Mouse (Mus musculus): ENCODE data around the gene Zfp646. TPM values are rescaled to one million over a fixed set of nuclear protein-coding genes. Genes with fewer than 3 reads are reported as not detected.

Zfp646 gene
- polyA plus RNA-seq, 1 experiment from 2014 or later: 17.5 TPM

GRCm38 (mm10) chr7:127922451-127923275, 46.6 kb downstream of the Zfp646 start:
- H3K36me3 ChIP-seq: peaks cover 91% of the 10 kb centered on the region
- no peak for ATAC-seq (ENCODE audit: insufficient number of reproducible peaks, insufficient read depth, low FRiP score, low TSS enrichment, low read depth)
- H3K4me2 ChIP-seq: no peak overlapping the region
- H3K27me3 ChIP-seq: peaks cover 5% of the 10 kb centered on the region
- no peak overlapping the region for H3K9ac ChIP-seq (replicated peaks)
- H3K9me3 ChIP-seq: no peaks in the 10 kb centered on the region
- no peak overlapping the region for H3K27ac ChIP-seq
- 77% methylated on average over 6 of the region's 6 CpGs for WGBS
- no peak overlapping the region for H3K4me3 ChIP-seq (replicated peaks)
- no peaks in the 10 kb centered on the region for H3K4me1 ChIP-seq (replicated peaks)

DNA sequence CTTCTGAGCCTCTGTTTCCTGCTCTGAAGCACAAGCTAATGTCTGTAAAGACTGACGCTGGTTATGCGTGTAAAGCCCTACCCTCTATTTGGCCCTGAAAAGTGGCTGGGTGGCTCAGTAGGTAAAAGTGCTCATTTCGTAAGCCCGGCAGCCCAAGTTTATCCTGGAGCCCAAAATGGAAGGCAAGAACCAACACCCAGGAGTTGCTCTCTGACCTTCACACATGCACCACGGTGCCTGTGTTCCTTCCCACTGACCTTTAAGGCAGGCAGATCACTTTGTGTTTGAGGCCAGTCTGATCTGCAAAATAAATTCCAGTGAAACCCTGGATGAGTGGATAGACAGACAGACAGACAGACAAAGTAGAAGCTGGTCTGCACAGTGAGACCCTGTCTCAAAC, 47.7 kb downstream of the Zfp646 start:
- Histone ChIP-seq H3K4me2 (no peak overlapping the region), H3K4me3 (replicated peaks) (no peak overlapping the region), H3K27ac (no peak overlapping the region), H3K36me3 (peaks cover 85% of the 10 kb centered on the region), H3K4me1 (replicated peaks) (no peaks in the 10 kb centered on the region), H3K27me3 (peaks cover 15% of the 10 kb centered on the region), H3K9ac (replicated peaks) (no peak overlapping the region), H3K9me3 (no peaks in the 10 kb centered on the region)
- ATAC-seq (ENCODE audit: insufficient number of reproducible peaks, insufficient read depth, low FRiP score, low TSS enrichment, low read depth): no peak
- 91% methylated on average over 5 of the region's 5 CpGs for WGBS

- no peaks in the 10 kb centered on the region for H3K9me3 ChIP-seq
- H3K27ac ChIP-seq: no peak overlapping the region
- H3K36me3 ChIP-seq: peaks cover 73% of the 10 kb centered on the region
- no peak for ATAC-seq (ENCODE audit: insufficient number of reproducible peaks, insufficient read depth, low FRiP score, low TSS enrichment, low read depth)
- no peak overlapping the region for H3K4me3 ChIP-seq (replicated peaks)
- 82% methylated on average over 5 of the region's 5 CpGs for WGBS
- no peak overlapping the region for H3K4me2 ChIP-seq
- no peak overlapping the region for H3K9ac ChIP-seq (replicated peaks)
- peaks cover 31% of the 10 kb centered on the region for H3K27me3 ChIP-seq
- peaks cover 13% of the 10 kb centered on the region; the same call in 1 of the 2 replicates for H3K4me1 ChIP-seq (replicated peaks)
These were observed 49.2 kb downstream of the Zfp646 start for GRCm38 (mm10) chr7:127925252-127925651.

DNA sequence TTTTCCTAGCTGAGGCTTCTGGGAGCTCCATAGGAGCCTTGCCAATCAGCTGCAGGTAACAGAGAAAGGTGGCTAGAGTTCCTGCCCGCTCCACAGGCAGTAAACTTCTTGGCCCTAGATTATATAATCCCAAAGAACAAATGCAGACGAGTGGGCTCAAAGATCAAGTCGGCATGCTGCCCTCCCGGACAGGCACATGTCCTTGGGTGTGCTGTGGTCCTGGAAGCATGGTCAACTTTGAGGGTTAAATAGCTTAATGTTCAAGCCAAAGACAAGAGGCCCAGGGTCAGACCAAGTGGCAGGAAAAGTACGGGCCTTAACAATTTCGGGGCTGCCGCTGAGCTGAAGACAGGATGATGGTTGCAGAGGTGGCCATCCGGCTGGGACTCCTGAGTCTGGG, 50.0 kb downstream of the Zfp646 start:
- H3K36me3 ChIP-seq: peaks cover 65% of the 10 kb centered on the region

DNA sequence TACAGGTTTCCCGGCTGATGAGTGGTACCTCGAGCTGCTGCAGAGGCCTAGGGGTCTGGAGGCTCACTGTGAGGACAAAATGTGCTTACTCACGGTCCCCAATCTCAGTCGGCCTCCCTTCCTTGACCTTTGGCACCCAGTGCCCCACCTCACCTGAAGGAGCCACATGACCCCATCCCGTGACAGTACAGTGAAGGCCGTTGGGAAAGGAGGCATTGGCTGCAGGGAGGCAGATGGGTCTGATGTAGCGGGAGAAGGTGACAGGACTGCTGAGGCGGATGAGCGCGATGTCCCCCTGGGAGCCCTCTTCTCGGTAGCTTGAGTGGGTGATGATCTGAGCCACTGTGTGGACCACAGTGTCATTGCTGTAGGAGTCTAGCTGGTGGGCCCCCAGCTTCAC, 50.8 kb downstream of the Zfp646 start:
- Histone ChIP-seq H3K36me3 (peaks cover 57% of the 10 kb centered on the region), H3K4me3 (replicated peaks) (no peak overlapping the region), H3K9ac (replicated peaks) (no peak overlapping the region), H3K4me1 (replicated peaks) (peaks cover 20% of the 10 kb centered on the region), H3K27me3 (peaks cover 36% of the 10 kb centered on the region), H3K27ac (no peak overlapping the region), H3K9me3 (no peaks in the 10 kb centered on the region), H3K4me2 (no peak overlapping the region)
- 89% methylated on average over 11 of the region's 11 CpGs for WGBS
- ATAC-seq (ENCODE audit: insufficient number of reproducible peaks, insufficient read depth, low FRiP score, low TSS enrichment, low read depth): no peak

More for the DNA sequence above, 50.0 kb downstream of the Zfp646 start:
- no peak for ATAC-seq (ENCODE audit: insufficient number of reproducible peaks, insufficient read depth, low FRiP score, low TSS enrichment, low read depth)
- Histone ChIP-seq H3K27me3 (peaks cover 36% of the 10 kb centered on the region), H3K4me1 (replicated peaks) (peaks cover 13% of the 10 kb centered on the region; the same call in 1 of the 2 replicates), H3K9ac (replicated peaks) (0 out of 2 replicates have a peak overlapping the region, but pooled peaks have one; percentile 23), H3K4me3 (replicated peaks) (no peak overlapping the region), H3K4me2 (no peak overlapping the region), H3K27ac (no peak overlapping the region), H3K9me3 (no peaks in the 10 kb centered on the region)
- WGBS: 93% methylated on average over 8 of the region's 8 CpGs

GRCm38 (mm10) chr7:127927726-127928125, 51.7 kb downstream of the Zfp646 start:
- WGBS: 85% methylated on average over 11 of the region's 11 CpGs
- H3K36me3 ChIP-seq: peaks cover 49% of the 10 kb centered on the region
- no peak overlapping the region for H3K4me3 ChIP-seq (replicated peaks)
- no peak for ATAC-seq (ENCODE audit: insufficient number of reproducible peaks, insufficient read depth, low FRiP score, low TSS enrichment, low read depth)
- no peak overlapping the region for H3K27ac ChIP-seq
- peaks cover 21% of the 10 kb centered on the region for H3K4me1 ChIP-seq (replicated peaks)
- H3K4me2 ChIP-seq: no peak overlapping the region
- H3K9me3 ChIP-seq: no peaks in the 10 kb centered on the region
- H3K9ac ChIP-seq (replicated peaks): no peak overlapping the region
- H3K27me3 ChIP-seq: peaks cover 36% of the 10 kb centered on the region

DNA sequence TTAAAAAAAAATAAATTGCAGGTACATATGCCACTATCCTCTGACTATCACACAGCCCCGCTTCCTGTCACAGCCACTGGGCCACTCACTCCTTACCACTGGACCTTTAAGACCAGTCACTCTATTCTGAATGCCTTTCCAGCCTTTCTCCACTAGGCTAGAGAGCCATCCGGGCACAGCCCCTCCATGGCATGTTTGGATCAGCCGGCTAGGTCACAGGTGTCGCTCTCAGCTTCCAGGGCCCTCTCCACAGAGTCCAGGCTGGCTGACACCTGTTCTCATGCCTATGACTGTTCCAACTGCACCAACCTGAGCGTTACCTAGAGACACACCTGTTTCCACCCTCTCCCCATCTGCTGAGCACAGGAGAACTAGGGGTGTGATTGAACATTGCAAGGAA, 52.6 kb downstream of the Zfp646 start:
- H3K4me1 ChIP-seq (replicated peaks): peaks cover 21% of the 10 kb centered on the region
- H3K4me3 ChIP-seq (replicated peaks): peak overlapping the region; percentile 37; the same call in 1 of the 2 replicates
- ATAC-seq (ENCODE audit: insufficient number of reproducible peaks, insufficient read depth, low FRiP score, low TSS enrichment, low read depth): no peak
- H3K9me3 ChIP-seq: no peaks in the 10 kb centered on the region
- H3K27ac ChIP-seq: no peak overlapping the region
- 45% methylated on average over 5 of the region's 5 CpGs for WGBS
- no peak overlapping the region for H3K9ac ChIP-seq (replicated peaks)
- peaks cover 41% of the 10 kb centered on the region for H3K36me3 ChIP-seq
- peak overlapping the region; percentile 58 for H3K4me2 ChIP-seq
- H3K27me3 ChIP-seq: peaks cover 36% of the 10 kb centered on the region

GRCm38 (mm10) chr7:127929923-127930322, 53.9 kb downstream of the Zfp646 start, which contains the start of gene Prss8:
TSS of gene Prss8 (minus strand) at chr7:127930104.
- H3K27ac ChIP-seq: no peak within 1 kb of the TSS

GRCm38 (mm10) chr7:127930636-127931035, 54.6 kb downstream of the Zfp646 start:
- Histone ChIP-seq H3K27me3 (peaks cover 36% of the 10 kb centered on the region), H3K9me3 (no peaks in the 10 kb centered on the region), H3K4me3 (replicated peaks) (no peak overlapping the region), H3K4me1 (replicated peaks) (peaks cover 28% of the 10 kb centered on the region), H3K4me2 (no peak overlapping the region), H3K27ac (no peak overlapping the region), H3K9ac (replicated peaks) (no peak overlapping the region), H3K36me3 (peaks cover 20% of the 10 kb centered on the region)
- ATAC-seq (ENCODE audit: insufficient number of reproducible peaks, insufficient read depth, low FRiP score, low TSS enrichment, low read depth): no peak
- WGBS: 77% methylated on average over 5 of the region's 5 CpGs

More at GRCm38 (mm10) chr7:127929923-127930322, 53.9 kb downstream of the Zfp646 start, which contains the start of gene Prss8:
- Histone ChIP-seq H3K4me1 (replicated peaks) (peaks cover 28% of the 10 kb centered on the region), H3K4me3 (replicated peaks) (peak within 1 kb of the TSS; percentile 37), H3K27me3 (peaks cover 36% of the 10 kb centered on the region), H3K9ac (replicated peaks) (peak within 1 kb of the TSS; percentile 50; the same call in 1 of the 2 replicates), H3K36me3 (peaks cover 27% of the 10 kb centered on the region), H3K9me3 (no peaks in the 10 kb centered on the region), H3K4me2 (peak within 1 kb of the TSS; percentile 58)
- WGBS: 6% methylated on average over 6 of the region's 6 CpGs
- ATAC-seq (ENCODE audit: insufficient number of reproducible peaks, insufficient read depth, low FRiP score, low TSS enrichment, low read depth): no peak

GRCm38 (mm10) chr7:127931351-127932135, 55.5 kb downstream of the Zfp646 start:
- Histone ChIP-seq H3K4me2 (no peak overlapping the region), H3K36me3 (peaks cover 11% of the 10 kb centered on the region; the same call in 1 of the 2 replicates), H3K4me3 (replicated peaks) (no peak overlapping the region), H3K4me1 (replicated peaks) (peaks cover 35% of the 10 kb centered on the region), H3K27ac (0 out of 2 replicates have a peak overlapping the region, but pooled peaks have one; percentile 25), H3K9ac (replicated peaks) (no peak overlapping the region), H3K9me3 (no peaks in the 10 kb centered on the region), H3K27me3 (peaks cover 40% of the 10 kb centered on the region)
- 50% methylated on average over 13 of the region's 13 CpGs for whole genome bisulfite sequencing
- no peak for ATAC-seq (ENCODE audit: insufficient number of reproducible peaks, insufficient read depth, low FRiP score, low TSS enrichment, low read depth)

Data from limb, embryonic 12.5 days (tissue).